Mouse (Mus musculus): ENCODE measurements at regions not wholly inside any gene's neighbourhood (a gene's known extent, or its start where the extent isn't known, plus 50 kb on each side); places are given as distances from the start of the nearest gene placed in this dataset.

GRCm38 (mm10) chr7:74224378-74224777 is 210.9 kb upstream of the St8sia2 start:
- DNase-seq (ENCODE audit: low spot score in 2 of 2) = no peak

GRCm38 (mm10) chr7:74200661-74201060 is 187.2 kb upstream of the St8sia2 start:
- DNase-seq (ENCODE audit: low spot score in 2 of 2) = no peak

- no peak for DNase-seq (ENCODE audit: low spot score in 2 of 2)
These were observed 185.3 kb upstream of the St8sia2 start for GRCm38 (mm10) chr7:74198796-74199195.

GRCm38 (mm10) chr7:74184661-74185060 is 171.2 kb upstream of the St8sia2 start:
- DNase-seq (ENCODE audit: low spot score in 2 of 2) = no peak

- DNase-seq (ENCODE audit: low spot score in 2 of 2) = no peak
These were observed 160.7 kb upstream of the St8sia2 start for GRCm38 (mm10) chr7:74174206-74174605.

GRCm38 (mm10) chr7:74173230-74173612 is 159.7 kb upstream of the St8sia2 start:
- no peak for DNase-seq (ENCODE audit: low spot score in 2 of 2)

- DNase-seq (ENCODE audit: low spot score in 2 of 2) = no peak
These were observed 159.2 kb upstream of the St8sia2 start for GRCm38 (mm10) chr7:74172504-74173229.

- no peak for DNase-seq (ENCODE audit: low spot score in 2 of 2)
These were observed 138.1 kb upstream of the St8sia2 start for GRCm38 (mm10) chr7:74151590-74151989.

- no peak for DNase-seq (ENCODE audit: low spot score in 2 of 2)
These were observed 129.7 kb upstream of the St8sia2 start for GRCm38 (mm10) chr7:74143236-74143635.

GRCm38 (mm10) chr7:74138169-74138568 is 124.7 kb upstream of the St8sia2 start:
- no peak for DNase-seq (ENCODE audit: low spot score in 2 of 2)

GRCm38 (mm10) chr7:74130206-74130836 is 116.8 kb upstream of the St8sia2 start:
- DNase-seq (ENCODE audit: low spot score in 2 of 2) = no peak

- DNase-seq (ENCODE audit: low spot score in 2 of 2) = no peak
These were observed 98.6 kb upstream of the St8sia2 start for GRCm38 (mm10) chr7:74112071-74112470.

GRCm38 (mm10) chr7:74108347-74108746 is 94.9 kb upstream of the St8sia2 start:
- no peak for DNase-seq (ENCODE audit: low spot score in 2 of 2)

GRCm38 (mm10) chr7:74107176-74107928 is 93.9 kb upstream of the St8sia2 start:
- DNase-seq (ENCODE audit: low spot score in 2 of 2) = peak; percentile 48 to 56

- no peak for DNase-seq (ENCODE audit: low spot score in 2 of 2)
These were observed 78.0 kb upstream of the St8sia2 start for GRCm38 (mm10) chr7:74091402-74092025.

- no peak for DNase-seq (ENCODE audit: low spot score in 2 of 2)
These were observed 67.4 kb upstream of the St8sia2 start for GRCm38 (mm10) chr7:74080846-74081235.

- no peak for DNase-seq (ENCODE audit: low spot score in 2 of 2)
These were observed 66.8 kb upstream of the St8sia2 start for GRCm38 (mm10) chr7:74080079-74080845.

- DNase-seq (ENCODE audit: low spot score in 2 of 2) = no peak
These were observed 59.1 kb upstream of the St8sia2 start for GRCm38 (mm10) chr7:74072632-74073031.

GRCm38 (mm10) chr7:74070836-74071235 is 57.3 kb upstream of the St8sia2 start:
- no peak for DNase-seq (ENCODE audit: low spot score in 2 of 2)

GRCm38 (mm10) chr7:74065449-74066099 is 52.1 kb upstream of the St8sia2 start:
- peak; percentile 39 to 47 for DNase-seq (ENCODE audit: low spot score in 2 of 2)
